Mouse (Mus musculus) E14TG2a.4 (cell line): ENCODE data around the gene Numa1.

Source experiments
- H3K27me3 ChIP-seq: 2 replicates; pipeline ENCODE4 v1.6.1; 2014; ENCODE audit warnings: low read length, control low read depth; ENCODE audit not compliant: insufficient read depth
- H3K36me3 ChIP-seq: 2 replicates; pipeline ENCODE4 v1.6.1; 2014; ENCODE audit warnings: low read length, control low read depth; ENCODE audit not compliant: insufficient read depth
- H3K4me1 ChIP-seq: replicated peaks from 2 replicates; pipeline ENCODE4 v1.6.1; 2014; ENCODE audit warnings: low read depth, low read length, control low read depth
- H3K4me3 ChIP-seq: replicated peaks from 2 replicates; pipeline ENCODE4 v1.5.1; 2014; ENCODE audit warnings: mild to moderate bottlenecking, low read length
- H3K9me3 ChIP-seq: 2 replicates; pipeline ENCODE4 v1.6.1; 2014; ENCODE audit warnings: low read length, control low read depth
- CTCF ChIP-seq: conservative IDR thresholded peaks from 2 replicates; pipeline ENCODE4 v1.5.1; 2014; ENCODE audit warnings: low read length
- NANOG ChIP-seq: IDR thresholded peaks from 2 replicates; pipeline ENCODE4 v1.6.1; 2014; ENCODE audit warnings: borderline replicate concordance, low read length, mixed read lengths
- POU5F1 ChIP-seq: IDR thresholded peaks from 2 replicates; pipeline ENCODE4 v1.6.1; 2014; ENCODE audit warnings: low read length, borderline replicate concordance

Numa1 gene

GRCm38 (mm10) chr7:101951648-101952047 is 17.7 kb downstream of the Numa1 start:
- Histone ChIP-seq H3K36me3 (peaks cover 16% of the 10 kb centered on the region), H3K27me3 (no peaks in the 10 kb centered on the region), H3K9me3 (no peaks in the 10 kb centered on the region), H3K4me1 (peaks cover 58% of the 10 kb centered on the region), H3K4me3 (no peak overlapping the region)
- TF ChIP-seq POU5F1 (no peak), CTCF (no peak), NANOG (no peak)

- Histone ChIP-seq H3K4me3 (no peak overlapping the region), H3K4me1 (peaks cover 62% of the 10 kb centered on the region), H3K36me3 (peaks cover 16% of the 10 kb centered on the region), H3K27me3 (no peaks in the 10 kb centered on the region), H3K9me3 (no peaks in the 10 kb centered on the region)
- TF ChIP-seq CTCF (no peak), NANOG (no peak), POU5F1 (no peak)
Measured at GRCm38 (mm10) chr7:101952098-101952497, 18.2 kb downstream of the Numa1 start.

- H3K4me1 ChIP-seq = peaks cover 60% of the 10 kb centered on the region
- no peaks in the 10 kb centered on the region for H3K9me3 ChIP-seq
- H3K27me3 ChIP-seq = no peaks in the 10 kb centered on the region
- H3K4me3 ChIP-seq = no peak overlapping the region
- H3K36me3 ChIP-seq = peaks cover 9% of the 10 kb centered on the region; the same call in 1 of the 2 replicates
- TF ChIP-seq POU5F1 = no peak
- no peak for TF ChIP-seq CTCF
- no peak for TF ChIP-seq NANOG
Measured at GRCm38 (mm10) chr7:101954163-101954562, 20.3 kb downstream of the Numa1 start.

- TF ChIP-seq NANOG (no peak), CTCF (no peak)
- Histone ChIP-seq H3K4me3 (no peak overlapping the region), H3K36me3 (peaks cover 9% of the 10 kb centered on the region; the same call in 1 of the 2 replicates), H3K9me3 (no peaks in the 10 kb centered on the region), H3K4me1 (peaks cover 68% of the 10 kb centered on the region), H3K27me3 (no peaks in the 10 kb centered on the region)
Measured at GRCm38 (mm10) chr7:101955276-101955675, 21.4 kb downstream of the Numa1 start.

GRCm38 (mm10) chr7:101955862-101956261 is 22.0 kb downstream of the Numa1 start:
- Histone ChIP-seq H3K4me3 (no peak overlapping the region), H3K27me3 (no peaks in the 10 kb centered on the region), H3K36me3 (peaks cover 9% of the 10 kb centered on the region; the same call in 1 of the 2 replicates), H3K4me1 (peaks cover 72% of the 10 kb centered on the region), H3K9me3 (no peaks in the 10 kb centered on the region)
- TF ChIP-seq CTCF (no peak), POU5F1 (no peak), NANOG (no peak)

- Histone ChIP-seq H3K9me3 (no peaks in the 10 kb centered on the region), H3K4me3 (no peak overlapping the region), H3K4me1 (peaks cover 73% of the 10 kb centered on the region), H3K27me3 (no peaks in the 10 kb centered on the region), H3K36me3 (peaks cover 9% of the 10 kb centered on the region; the same call in 1 of the 2 replicates)
- no peak for TF ChIP-seq POU5F1
- TF ChIP-seq NANOG = no peak
- TF ChIP-seq CTCF = no peak
Measured at GRCm38 (mm10) chr7:101956481-101956880, 22.6 kb downstream of the Numa1 start.

- Histone ChIP-seq H3K9me3 (no peaks in the 10 kb centered on the region), H3K27me3 (no peaks in the 10 kb centered on the region), H3K36me3 (peaks cover 6% of the 10 kb centered on the region; the same call in 1 of the 2 replicates), H3K4me3 (no peak overlapping the region), H3K4me1 (peaks cover 71% of the 10 kb centered on the region)
- TF ChIP-seq CTCF (no peak), POU5F1 (no peak), NANOG (no peak)
Measured at GRCm38 (mm10) chr7:101956911-101957310, 23.0 kb downstream of the Numa1 start.

- TF ChIP-seq CTCF = no peak
- TF ChIP-seq POU5F1 = no peak
- TF ChIP-seq NANOG = no peak
Measured at GRCm38 (mm10) chr7:101962829-101963228, 28.9 kb downstream of the Numa1 start.

GRCm38 (mm10) chr7:101963621-101964020 is 29.7 kb downstream of the Numa1 start:
- peaks cover 61% of the 10 kb centered on the region for H3K4me1 ChIP-seq
- H3K36me3 ChIP-seq = peaks cover 6% of the 10 kb centered on the region; the same call in 1 of the 2 replicates
- H3K27me3 ChIP-seq = no peaks in the 10 kb centered on the region
- TF ChIP-seq POU5F1 (no peak), CTCF (no peak), NANOG (no peak)
- no peaks in the 10 kb centered on the region for H3K9me3 ChIP-seq
- H3K4me3 ChIP-seq = no peak overlapping the region

More at GRCm38 (mm10) chr7:101962829-101963228, 28.9 kb downstream of the Numa1 start:
- Histone ChIP-seq H3K4me1 (peaks cover 58% of the 10 kb centered on the region), H3K9me3 (no peaks in the 10 kb centered on the region), H3K4me3 (no peak overlapping the region), H3K36me3 (peaks cover 6% of the 10 kb centered on the region; the same call in 1 of the 2 replicates), H3K27me3 (no peaks in the 10 kb centered on the region)
